Mouse (Mus musculus) R1 (cell line): ENCODE measurements at regions not wholly inside any gene's neighbourhood (a gene's known extent, or its start where the extent isn't known, plus 50 kb on each side); places are given as distances from the start of the nearest gene placed in this dataset.

ENCODE experiments used
- DNase-seq: peaks from one replicate; pipeline ENCODE4 v3.0.0-alpha.2; 2018; ENCODE audit warnings: low read depth, low spot score

DNA sequence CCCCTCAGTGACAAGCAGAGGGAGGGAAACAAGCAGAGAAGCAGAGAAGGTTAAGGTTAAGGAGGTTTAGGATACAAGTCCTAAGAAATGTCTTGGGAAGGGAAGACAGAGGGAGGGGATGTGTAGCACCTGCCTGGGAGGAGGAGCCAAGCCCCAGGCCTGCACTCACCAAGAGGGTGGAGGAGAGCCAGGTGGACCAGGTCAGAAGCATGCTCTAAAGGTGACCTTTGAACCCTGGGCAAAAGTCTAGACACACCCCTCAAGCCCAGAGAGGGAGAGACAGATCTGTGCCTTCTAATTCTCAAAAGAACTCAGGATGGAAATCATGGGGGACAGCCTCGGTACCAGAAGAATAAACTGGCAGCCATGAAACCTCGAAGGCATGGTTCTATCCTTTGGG is 54.4 kb upstream of the Calm2 start:
- DNase-seq: no peak

DNA sequence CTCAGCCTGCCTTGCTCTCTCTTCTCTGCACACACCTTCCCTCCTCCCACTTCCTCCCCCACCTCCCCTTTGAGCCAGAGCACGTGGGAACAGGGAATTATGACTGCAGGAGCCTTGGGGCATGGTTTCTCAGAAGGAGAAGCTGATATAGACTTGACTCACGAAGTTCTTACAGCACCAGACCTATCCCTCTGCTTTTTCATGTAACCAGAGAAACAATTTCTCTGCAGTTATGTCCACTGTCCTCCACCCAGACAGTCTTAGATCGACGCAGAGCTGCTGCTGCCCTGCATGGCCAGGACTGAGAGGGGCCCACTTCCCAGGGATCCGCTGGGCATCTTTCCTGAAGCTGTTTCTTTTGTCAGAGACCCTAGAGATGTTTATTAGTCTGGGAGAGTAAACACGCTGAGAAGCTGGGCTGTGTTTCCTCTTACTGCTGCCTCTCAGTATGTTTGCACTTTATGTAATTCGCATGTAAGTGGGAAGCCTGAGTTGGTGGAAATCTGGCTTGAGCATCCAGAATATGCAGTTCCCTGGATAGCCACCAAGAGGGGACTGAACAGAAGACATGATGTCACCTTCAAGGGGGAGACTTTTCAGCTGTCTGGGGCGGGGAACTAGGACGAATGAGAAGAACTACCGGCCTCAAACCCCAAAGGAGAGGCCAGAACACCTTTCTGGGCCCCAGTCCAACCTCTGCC is 55.1 kb upstream of the Calm2 start:
- no peak for DNase-seq

DNA sequence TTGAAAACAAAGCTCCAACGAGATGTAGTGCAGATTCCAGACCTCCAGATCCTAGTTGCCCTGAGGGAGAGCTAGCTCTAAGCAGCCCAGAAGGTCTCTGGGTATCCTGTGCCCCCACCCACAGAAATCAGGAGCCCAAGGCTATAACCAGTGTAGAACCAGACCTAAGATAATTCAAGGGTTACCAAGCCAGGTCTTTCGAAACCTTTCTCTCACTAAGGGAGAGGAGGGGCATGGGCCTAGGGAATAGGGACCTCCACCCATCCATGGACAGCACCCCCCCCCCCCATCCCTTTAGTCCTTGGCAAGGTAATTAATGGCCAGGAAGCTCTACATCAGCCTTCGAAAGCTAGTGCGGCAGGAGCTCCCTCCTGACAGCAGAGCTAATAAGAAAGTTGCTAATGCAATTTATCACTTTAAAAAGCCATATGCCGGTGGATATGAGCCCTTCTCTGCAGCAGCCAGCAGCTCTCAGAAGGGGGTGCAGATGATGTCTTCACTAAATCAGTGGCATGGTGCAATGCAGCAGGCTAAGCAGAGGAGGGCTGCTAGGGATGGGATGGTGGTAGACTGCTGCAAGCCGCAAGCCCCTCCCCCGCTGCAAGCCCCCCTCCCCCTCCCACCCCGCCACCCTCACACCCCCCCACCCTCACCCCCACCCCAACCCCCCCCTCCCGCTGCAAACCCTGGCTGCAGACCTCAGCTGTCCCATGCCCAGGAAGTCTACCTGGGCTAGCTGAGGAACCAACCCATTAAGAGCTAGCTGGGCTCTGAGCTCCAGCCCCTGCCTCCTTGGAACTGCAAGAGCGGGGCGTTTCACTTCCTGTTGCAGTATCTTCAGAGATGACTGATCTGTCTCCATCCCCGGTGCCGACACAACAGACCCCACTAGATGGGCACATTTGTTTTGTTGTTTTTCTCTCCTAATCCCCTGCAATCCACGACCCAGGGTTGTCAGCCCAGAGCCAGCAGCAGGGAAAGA is 55.9 kb upstream of the Calm2 start:
- DNase-seq: no peak

DNA sequence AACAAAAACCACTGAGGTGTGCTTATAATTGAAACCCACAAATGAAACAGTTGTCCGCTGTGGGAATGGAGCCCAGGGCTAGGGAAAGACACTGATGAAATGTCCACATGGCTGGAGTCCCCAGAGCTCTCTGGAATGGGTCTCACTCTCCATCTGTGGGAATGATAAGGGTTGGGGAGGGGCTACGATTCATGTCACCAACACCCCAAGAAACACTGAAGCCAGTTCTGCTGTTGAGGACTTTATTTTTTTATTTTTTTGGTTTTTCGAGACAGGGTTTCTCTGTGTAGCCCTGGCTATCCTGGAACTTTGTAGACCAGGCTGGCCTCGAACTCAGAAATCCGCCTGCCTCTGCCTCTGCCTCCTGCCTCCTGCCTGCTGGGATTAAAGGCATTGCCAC is 56.8 kb upstream of the Calm2 start:
- no peak for DNase-seq

DNA sequence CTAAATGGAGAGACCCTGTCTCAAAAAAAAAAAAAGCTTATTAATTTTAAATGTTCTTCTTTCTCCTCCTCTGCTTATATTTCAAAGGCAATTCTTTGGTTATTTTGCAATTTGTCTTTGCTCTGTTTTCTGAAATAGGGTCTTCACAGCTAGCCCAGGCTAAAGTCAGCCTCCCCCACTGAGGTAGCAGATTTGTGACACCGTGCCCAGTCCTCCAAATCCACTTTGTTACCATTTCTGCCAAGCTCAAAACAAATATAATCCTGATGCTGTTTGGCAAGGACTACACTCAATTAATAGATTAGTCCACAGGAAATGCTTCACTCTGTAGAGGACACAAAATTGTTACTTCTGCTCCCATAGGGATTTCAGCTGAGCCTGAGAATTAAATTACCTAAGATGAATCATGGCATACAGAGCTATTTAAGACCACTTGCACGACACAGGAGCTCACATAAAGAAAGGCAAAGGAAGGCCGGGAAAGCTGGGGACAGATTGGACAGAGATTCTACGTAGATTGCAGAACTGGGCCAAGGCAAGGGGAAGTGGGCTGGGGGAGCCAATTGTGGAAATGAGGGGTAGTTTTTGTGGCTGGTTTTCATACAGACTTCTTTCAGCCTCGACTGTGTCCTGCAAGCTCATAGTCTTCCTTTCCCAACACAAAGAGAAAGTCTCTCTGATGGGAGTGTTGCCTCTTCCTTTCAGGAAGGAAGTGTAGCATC is 58.4 kb upstream of the Calm2 start:
- DNase-seq: no peak

DNA sequence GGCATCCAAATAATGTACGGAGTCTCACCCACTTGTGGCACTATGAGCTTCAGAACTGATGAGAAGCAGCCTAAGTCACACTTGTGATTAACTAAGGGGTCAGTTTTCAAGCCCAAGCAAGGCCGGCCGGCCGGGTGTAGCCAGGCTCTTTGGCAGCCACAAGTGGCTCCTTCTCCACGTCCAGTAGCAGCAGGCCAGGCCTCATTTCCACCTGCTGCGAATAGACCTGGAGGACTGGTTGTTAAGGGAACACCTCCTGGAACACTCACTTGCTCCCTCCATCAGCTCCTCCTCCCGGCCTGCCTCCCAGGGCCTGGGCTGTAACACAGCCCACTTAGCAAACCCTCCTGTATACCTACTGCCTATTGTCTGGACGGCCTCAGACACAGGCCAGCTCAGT is 61.1 kb upstream of the Calm2 start:
- DNase-seq: no peak

DNA sequence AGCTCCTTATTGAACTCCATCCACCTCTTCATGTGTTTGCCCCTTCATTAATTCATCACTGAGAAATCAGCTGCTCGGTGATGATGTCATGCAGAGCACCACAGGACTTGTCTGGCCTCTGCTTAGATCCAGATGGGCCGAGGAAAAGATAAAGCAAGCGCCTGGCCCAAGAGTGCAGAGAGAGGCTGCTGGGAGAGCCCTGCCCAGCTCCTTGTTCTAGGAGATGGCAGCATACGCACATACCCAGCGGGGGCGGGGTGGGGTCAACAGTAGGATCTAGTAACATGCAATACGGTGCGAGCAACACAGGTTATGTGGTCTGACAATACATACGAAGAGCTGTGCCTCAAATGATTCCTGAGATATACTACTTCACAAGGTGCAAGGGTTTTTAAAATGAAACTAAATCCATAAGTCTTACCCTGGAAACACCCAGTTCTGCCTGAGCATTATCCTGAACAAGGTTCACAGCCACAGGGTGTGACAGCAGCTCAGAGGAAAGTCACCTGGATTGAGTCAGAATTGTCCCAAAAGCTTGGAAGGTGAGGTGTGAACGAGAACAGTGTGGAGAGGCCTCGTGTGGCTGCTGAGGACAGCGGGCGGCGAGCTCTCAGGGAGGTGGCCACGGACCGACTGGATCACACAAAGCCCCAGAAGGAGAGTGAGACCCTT is 62.0 kb upstream of the Calm2 start:
- DNase-seq: no peak

DNA sequence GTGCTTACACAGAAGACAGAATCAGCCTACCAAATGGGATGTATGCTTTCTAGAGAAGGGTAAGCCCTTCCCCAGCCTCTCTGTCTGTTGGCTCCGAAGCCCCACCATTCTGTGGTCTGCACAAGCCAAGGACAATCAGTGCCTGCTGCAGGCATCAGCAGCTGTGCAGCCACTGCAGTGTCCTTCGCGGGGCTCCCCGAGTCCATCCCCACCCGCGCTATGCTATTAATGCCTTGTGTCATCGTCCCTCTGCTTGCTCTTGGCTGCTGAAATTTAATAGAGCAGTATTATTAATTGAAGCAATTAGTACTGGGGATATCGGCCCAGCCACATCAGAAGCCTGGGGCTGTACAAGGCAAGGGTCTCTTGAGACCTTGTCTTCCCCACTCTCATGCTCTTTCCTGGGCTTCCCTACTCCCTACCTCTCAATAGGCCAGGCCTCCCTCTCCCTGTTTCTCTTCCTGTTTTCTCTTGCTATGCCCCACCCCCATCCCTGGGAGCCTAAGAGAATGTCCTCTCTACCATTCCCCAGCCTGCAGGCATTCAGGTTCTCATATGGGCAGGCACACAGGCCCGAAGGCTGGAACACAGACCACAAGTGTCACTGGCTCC is 65.4 kb upstream of the Calm2 start:
- no peak for DNase-seq

DNA sequence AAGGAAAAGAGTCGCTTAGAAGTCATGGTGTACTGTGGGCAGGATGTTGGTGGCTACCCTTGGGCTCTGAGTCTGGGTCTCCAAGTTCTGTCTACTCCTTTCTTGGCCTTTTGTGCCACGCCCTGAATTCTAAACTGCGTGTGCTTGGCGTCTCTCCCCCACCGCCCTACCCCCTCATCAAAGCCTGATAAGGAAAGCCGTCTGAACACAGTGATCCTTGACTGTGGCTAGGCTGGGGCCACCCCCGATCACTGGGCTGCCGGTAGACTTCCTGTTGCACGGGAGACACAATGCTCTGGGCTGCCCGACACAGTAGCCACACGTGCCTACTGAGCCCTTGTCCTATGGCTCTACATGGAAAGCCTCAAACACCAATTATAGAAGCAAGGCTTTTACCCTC is 67.1 kb upstream of the Calm2 start:
- peak; percentile 38 for DNase-seq

DNA sequence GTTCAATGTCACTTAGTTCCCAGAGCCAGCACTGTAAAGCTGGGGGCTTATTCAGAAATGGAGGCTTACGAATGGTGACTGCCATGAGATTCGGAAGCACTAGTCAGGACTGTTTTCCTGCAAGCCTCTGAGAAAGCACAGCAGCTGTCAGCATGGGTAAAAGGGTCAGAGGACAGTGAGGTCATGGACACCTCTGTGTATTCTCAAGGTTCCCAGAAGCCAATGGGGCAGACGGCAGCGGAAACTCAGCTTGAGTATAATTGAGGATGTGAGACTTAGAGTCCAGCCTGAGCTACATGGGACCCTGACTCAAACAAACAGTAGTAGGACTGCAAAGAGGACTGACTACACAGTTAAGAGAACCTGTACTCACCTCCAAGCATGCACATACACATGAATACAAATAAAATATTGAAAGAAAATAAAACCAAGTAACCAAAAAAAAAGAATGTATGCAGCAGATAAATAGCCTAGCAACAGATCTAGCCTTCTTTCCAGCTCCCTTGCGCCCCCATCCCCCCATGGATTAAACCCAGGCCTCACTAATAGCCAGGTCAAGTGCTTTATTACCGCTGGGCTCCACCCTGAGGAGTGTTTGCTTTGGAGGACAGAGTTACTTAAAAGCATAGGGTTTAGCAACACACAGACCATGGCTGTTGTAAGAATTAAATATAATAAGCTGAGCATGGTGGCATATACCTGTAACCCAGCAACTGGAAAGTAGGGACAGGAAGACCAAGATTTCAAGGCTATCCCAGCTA is 67.8 kb upstream of the Calm2 start:
- DNase-seq: no peak

DNA sequence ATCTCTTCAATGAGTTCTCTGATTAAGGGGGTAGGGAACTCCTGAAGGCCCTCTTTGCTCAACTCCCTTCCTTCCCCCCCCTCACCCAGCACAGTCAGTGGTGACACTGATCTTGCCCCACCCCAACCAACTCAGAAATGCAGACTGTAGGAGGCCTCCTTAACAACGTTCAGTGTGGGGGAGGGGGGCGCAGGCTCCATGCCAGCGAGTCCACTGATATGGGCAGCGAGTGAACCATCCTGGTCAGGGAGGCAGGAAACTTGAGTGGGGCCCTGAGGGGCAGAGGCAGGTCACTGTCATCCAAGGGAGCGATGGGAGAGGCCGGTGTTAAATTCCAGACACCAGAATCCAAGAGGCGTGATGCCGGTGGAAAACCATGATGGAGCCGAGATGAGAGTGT is 70.5 kb upstream of the Calm2 start:
- DNase-seq: no peak

DNA sequence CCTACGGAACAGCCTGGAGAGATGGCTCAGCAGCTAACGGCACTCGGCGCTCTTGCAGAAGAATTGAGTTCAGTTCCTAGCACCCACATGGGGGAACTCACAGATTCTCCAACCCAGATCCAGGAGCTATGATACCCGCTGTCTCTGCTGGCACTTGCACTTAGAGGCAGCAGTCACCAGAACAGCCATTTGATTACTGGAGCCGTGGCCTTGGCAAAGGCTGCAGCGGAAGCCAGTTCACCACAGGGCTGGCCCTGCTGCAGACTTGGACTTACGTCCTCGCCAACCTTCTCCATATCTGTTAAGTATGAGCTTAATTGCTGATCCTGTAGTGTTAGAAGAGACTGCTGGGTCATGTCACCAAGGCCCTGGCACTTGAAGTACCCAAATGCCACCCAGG is 72.7 kb upstream of the Calm2 start:
- no peak for DNase-seq

DNA sequence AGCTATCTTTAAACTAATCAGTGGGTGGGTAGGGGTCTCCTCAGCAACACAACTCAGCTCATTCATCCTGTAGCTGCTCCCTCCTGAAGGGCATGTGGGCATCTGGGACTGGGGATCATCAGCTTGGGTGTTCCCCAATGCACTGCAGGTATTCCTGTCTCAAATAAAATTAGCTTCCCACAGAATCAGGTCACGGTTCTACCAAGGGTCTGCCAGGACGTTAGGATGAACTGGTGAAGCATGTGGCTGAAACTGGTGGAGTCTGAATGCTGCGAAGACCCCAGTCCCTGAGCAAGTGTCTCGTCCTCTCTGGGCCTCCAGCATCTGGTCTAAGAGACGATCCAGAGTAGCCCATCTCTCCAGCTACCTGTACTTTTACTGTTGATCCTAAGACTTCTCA is 74.1 kb upstream of the Calm2 start:
- no peak for DNase-seq

DNA sequence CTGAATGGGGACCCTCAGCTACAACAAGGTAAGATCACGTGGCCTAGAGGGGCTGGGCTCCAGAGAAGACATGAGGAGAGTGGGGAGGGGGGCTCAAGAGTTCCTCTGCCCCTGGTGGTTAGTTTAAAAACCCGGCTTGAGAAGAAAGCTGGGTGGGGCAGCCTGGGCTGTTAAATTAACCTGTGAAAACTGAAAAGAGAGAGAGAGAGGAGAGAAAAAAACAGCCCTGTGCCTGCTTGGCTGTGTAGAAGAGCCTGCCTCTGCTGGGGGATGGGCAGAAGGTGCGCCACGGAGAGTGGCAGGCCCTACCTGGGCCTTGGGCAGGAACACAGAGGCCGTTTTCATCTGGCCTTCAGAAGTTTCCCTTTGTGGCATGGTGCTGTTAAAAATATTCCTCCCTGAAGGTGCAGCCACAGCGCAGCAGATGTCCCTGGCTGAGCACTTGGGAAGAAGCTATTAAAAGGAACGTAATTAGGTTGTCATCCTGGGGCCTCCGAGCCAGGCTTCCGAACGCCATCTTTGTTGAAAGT is 75.0 kb upstream of the Calm2 start:
- DNase-seq: peak; percentile 82

DNA sequence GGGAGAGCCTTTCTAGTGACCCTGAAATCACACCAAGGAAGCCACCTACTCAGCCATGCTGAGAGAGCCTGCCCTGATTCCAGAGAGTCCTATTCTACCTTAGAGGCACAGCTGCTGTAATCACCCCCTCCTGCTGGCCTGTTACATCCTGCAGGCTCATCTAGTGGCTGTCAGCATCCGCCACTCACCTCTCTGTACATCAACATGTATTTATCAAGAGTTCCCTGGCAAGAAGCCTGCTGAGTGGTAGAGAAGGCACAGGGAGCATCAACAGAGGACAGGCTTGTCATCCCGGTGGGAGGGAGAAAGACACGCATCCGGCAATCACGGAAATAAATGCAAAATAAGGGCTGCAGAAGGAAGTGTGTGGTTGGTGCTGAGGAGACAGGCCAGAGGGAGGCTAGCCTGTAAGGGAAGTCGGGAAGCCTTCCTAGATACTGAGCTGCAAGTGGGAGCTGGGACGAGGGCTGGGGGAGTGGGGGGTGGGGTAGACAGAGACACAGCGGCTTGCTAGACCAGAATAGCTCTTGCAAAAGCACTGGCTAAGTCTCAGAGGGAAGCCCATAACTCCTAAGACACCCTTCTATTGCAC is 75.9 kb upstream of the Calm2 start:
- DNase-seq: peak; percentile 69

DNA sequence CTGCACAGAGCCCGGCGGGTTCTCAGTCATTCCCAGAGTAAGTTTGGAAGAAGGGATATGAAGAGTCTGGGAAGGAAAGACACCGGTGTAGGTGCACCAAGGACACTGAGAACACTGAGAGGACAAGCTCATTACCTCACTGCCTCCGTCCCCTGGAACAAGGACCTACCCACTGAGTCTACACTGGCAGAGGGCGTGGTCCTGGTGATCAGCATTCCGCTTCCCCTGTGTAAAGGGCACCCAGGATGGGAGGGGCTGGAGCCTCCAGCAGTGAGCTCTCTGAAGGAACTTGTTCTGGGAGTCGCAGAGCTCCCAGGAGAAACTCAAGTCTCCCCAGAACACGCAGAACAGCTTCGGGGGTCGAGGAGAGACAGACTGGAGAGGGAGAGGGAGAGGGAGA is 76.9 kb upstream of the Calm2 start:
- DNase-seq: peak; percentile 69

DNA sequence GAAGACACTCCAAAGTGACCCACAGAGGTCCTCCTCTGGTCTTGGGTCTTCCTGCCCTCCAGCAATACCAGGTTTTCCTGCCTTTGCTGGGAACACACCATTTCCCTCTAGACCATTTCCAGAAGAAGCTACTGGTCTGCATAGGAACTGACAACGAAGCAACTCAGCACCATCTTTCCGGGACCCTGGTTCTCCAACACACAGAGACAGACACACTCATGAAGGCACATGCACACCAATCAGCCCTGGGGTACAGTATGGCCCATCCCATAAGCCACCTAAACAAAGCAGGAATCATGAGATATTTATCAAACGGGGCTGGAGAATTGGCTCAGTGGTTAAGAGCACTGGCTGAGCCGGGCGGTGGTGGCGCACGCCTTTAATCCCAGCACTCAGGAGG is 80.4 kb upstream of the Calm2 start:
- no peak for DNase-seq

DNA sequence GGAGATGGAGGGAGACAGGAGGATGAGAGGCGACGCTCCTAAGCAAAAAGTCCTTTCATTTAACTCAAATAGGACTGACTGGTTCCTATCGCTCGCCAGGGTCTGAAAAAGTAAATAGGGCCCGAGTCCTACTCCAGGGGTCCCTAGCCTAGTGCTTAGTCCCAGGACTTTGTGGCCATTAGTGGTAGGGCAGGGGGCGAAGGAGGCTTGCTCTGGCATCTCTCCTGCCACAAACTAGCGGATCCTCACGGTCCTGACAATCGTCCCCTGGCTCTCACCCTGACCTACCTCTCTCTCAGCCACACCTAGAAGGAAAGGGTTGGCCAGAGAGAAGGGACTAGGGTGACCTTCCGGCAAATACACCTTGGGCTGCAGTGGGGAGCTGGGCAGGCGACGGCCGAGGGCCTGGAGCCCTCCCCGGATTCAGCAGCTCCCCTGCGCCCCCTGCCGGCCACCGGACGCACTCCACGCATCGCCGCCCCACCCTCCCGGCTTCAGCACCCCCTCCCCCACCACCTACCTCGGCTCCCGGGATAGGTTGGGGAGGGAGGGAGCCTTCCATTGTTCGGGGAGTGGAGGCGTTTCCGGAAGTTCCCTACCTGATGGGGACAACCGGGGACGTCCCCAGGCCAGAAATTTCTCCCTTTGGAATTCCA is 83.6 kb upstream of the Calm2 start:
- DNase-seq: peak; percentile 96

DNA sequence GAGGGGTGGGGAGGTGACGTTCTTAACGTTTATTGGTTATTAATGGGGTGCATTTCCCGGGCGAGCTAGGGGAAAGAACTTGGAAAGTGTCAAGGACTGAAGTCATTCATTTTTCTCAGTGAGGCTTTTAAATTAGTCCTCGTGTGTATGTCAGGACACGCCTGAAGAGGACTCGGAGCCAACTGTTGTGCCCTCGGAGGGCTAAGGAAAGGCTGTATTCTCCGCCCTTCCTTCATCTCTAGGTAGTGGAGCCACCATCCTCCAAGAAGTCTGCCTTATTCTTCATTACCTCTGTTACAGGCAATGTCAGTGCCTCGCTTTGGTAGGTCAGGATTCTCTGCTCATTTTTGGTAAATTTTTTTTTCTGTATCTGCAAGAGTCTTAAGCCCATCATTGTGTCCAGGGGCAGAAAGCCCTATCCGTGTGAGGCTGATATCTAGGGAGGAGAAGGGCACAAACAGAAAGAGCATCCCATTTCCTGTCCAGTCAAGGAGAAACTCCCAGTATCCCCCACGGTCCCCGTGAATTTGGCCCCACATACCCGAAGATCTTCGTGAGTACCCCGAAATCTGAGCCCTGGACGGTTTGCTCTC is 84.2 kb upstream of the Calm2 start:
- no peak for DNase-seq
